Mouse (Mus musculus): ENCODE data around the gene Zfp689. TPM values are rescaled to one million over a fixed set of nuclear protein-coding genes. Genes with fewer than 3 reads are reported as not detected.
"Not testable (repeated sequence)": the region's sequence is repeated elsewhere in the genome, so short reads cannot be mapped to it uniquely, and the experiment has no call there.

Gene Zfp689
- total RNA-seq, 1 experiment from 2014 or later, result 3.1 TPM

DNA sequence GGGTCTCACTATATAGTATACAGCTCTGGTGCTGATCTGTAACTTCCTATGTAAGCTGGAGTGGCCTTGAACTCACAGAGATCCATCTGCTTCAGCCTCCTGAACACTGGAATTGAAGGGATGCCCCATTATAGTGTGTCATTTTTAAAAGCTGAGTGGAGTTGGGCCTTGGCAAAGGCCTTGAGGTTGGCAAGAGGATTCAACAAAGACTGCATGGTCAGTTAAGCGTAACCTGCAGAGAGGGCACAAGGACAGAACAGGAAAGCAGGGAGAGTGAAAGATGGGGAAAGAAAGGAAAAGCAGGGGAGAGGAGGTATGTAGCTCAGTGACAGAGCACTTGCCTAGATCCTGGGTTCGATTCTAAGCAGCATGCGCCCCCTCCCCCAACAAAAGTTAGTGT, 23.7 kb downstream of the Zfp689 start:
- no peak for ATAC-seq (replicated peaks in 1 of 2; ENCODE audit: insufficient read depth in 1 of 2, low FRiP score in 2 of 2, low TSS enrichment in 1 of 2, low read depth in 1 of 2, poor library complexity in 2 of 2, severe bottlenecking in 2 of 2)

DNA sequence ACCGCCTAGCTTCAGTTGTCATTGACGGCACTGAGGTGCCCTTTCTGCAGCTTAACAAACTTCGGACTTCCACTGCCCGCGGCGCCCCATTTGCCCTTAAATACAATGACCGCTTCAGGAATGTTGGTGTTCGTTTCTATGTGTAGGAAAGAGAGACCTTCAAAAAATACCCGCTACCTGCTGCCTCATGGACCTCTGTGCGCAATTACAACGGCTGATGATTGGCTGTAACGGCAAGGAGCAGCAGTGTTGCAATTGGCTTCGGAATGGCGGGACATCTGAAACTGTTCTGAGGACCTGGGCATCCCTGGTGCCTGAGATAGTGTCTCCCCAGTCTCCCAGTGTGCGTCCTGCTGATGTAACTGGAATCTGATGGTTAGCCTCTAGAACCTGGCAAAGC, 26.7 kb downstream of the Zfp689 start:
- peak in 1 of 2 experiments; percentile 29; a peak in 1 of 4 replicates for ATAC-seq (replicated peaks in 1 of 2; ENCODE audit: insufficient read depth in 1 of 2, low FRiP score in 2 of 2, low TSS enrichment in 1 of 2, low read depth in 1 of 2, poor library complexity in 2 of 2, severe bottlenecking in 2 of 2)

DNA sequence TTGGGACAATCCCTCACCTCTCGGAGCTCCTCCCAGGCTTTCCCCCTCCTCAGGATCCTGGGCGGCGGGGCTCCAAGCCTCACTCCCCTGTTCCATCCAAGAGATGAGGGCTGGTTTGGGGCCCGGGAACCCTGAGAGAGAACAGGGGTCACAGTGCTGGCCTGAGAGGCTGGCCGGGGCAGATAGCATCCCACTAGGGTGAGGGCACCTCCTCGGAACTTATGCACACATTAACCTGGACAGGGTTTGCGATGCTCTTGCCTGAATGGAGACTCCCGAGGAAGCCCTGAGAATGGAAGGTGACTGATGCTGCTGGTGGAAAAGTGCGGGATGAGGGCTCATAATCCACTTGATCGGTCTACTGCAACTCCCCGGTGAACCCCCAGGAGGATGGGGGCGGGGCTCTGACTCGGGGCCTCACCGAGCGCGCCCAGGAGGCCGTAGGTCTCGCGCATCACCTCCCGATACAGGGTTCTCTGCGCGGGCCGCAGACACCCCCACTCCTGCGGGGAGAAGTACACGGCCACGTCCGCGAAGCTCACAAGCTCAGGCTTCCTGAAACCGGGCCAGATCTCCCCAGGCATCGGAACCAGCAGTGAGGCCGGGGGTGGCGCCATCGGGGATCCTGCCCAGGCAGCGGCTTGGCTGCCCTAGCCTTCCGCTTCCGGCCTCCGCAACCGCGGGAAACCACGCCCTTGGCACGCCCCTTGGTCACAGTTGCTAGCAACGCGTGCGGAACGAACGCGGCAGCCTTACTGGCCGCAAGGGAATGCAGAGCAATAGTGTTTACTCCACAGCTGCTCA, 27.4 kb downstream of the Zfp689 start, which contains the start of gene Zfp688:
Gene Zfp688, minus strand, starts transcription at position 681 of the 804 bp plus-strand sequence.
- peak; percentile 98 for ATAC-seq (replicated peaks in 1 of 2; ENCODE audit: insufficient read depth in 1 of 2, low FRiP score in 2 of 2, low TSS enrichment in 1 of 2, low read depth in 1 of 2, poor library complexity in 2 of 2, severe bottlenecking in 2 of 2)

DNA sequence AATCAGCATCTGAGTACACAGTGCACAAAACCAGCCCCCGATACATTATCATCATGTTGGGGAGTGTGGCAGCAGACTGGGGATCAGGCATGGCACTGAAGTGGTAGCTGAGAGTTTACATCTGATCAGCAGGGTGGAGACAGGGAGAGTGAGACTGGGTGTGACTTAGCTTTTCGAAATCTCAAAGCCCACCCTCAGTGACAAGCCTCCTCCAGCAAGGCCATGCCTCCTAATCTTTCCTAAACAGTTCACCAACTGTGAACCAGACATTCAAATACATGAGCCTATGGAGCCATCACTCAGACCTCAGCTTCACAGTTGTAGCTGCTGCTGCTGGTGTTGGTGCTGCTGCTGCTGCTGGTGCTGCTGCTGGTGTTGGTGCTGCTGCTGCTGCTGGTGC, 37.5 kb downstream of the Zfp689 start:
- no peak for ATAC-seq (replicated peaks in 1 of 2; ENCODE audit: insufficient read depth in 1 of 2, low FRiP score in 2 of 2, low TSS enrichment in 1 of 2, low read depth in 1 of 2, poor library complexity in 2 of 2, severe bottlenecking in 2 of 2)

DNA sequence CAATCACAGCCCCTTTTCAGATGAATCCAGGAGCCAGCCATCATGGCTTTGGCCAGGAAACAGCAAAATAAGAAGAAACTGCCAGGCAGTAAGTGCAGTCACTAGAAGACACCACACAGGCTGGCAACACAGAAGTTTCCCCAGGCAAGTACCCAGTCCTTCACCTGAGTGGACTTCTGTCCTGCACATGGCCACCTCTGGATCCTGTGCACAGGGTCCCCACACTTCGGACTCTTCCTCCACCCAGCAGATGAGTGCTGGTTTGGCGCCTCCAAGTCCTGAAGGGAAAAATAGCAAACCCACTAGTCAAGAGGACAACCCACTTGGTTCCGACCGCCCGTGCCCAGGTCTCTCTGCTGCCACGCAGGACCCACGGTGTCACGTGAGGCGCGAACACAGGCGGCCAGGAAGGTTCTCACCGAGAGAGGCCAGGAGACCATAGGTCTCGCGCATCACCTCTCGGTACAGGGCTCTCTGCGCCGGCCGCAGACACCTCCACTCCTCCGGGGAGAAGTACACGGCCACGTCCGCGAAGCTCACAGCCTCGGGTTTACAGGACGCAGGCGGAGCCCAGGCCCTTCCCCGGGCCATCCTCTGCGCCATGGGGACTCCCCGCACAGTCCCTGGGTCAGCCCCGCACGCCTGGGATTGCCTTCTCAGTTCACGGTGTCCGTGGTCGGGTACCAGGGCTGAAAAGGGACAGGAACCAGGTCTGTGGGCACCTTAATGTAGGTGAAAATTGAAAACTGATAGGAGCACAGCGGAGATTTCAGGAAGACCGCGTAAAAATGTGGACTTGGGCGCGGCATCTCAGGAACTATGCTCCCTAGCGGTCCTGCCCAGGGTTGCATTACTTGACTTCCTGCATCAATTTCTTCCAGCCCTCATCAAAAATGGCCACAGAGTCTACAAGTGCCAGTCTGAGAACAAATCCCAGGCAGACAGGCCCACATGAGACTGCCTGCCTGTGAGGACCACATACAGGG, 42.7 kb downstream of the Zfp689 start, which contains the start of gene Zfp764:
Gene Zfp764, minus strand, starts transcription at position 821 of the 986 bp plus-strand sequence.
- peak; percentile 90 to 92 for ATAC-seq (replicated peaks in 1 of 2; ENCODE audit: insufficient read depth in 1 of 2, low FRiP score in 2 of 2, low TSS enrichment in 1 of 2, low read depth in 1 of 2, poor library complexity in 2 of 2, severe bottlenecking in 2 of 2)

DNA sequence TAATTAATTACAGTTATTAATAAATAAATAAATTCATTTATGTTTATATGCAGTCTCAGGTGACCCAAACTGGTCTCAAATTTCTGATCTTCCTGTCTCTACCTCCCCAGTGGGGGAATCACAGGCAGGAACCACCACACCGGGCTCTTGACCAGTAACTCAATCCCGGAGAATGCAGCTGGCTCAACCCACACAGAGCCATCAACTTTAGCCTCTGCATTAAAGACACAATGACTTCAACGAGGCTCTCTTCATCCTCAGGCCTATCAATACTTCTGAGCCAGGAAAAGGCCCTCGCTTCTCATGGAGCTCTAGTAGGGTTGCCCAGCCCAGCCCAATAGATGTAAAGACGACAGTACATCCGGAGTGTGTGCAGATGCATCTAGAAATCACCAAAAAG, 44.9 kb downstream of the Zfp689 start:
- ATAC-seq (replicated peaks in 1 of 2; ENCODE audit: insufficient read depth in 1 of 2, low FRiP score in 2 of 2, low TSS enrichment in 1 of 2, low read depth in 1 of 2, poor library complexity in 2 of 2, severe bottlenecking in 2 of 2), result not testable (repeated sequence)

DNA sequence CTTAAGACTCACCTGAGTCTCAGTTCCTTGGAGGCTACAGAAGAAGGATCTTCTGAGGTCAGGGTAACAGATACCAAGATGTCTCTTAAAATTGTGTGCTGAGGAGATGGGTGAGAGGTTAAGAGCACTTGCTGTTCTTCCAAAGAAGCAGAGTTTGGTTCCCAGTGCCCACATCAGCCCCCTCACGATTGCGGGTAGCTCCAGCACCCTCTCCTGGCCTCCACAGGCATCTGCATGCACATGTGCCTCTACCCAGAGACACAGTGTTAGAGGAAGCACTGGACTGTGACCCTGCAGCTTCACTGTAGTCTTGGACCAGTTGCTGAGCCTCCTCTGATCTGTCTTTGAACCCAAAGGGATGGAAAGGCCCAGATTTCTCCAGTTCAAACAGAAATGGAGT, 46.0 kb downstream of the Zfp689 start:
- ATAC-seq (replicated peaks in 1 of 2; ENCODE audit: insufficient read depth in 1 of 2, low FRiP score in 2 of 2, low TSS enrichment in 1 of 2, low read depth in 1 of 2, poor library complexity in 2 of 2, severe bottlenecking in 2 of 2), result no peak

DNA sequence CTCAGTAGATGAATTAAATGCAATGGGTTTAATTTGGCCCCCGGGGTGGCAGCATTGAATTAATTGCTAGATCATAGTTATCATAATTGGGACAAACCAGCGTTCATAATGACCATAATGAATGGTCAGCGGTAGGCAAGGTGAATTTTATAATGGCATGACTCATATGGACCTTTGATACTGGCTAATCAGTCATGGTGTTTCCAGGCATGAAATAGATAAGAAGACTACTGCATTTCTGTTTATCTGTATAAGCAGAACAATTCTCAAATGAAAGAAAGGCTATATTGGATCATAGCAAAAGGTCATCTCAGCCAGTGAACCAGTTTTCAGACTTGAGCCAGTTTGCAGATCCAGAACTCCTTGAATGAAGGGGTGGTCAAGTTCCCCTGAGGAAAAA, 48.6 kb downstream of the Zfp689 start:
- ATAC-seq (replicated peaks in 1 of 2; ENCODE audit: insufficient read depth in 1 of 2, low FRiP score in 2 of 2, low TSS enrichment in 1 of 2, low read depth in 1 of 2, poor library complexity in 2 of 2, severe bottlenecking in 2 of 2), result no peak

DNA sequence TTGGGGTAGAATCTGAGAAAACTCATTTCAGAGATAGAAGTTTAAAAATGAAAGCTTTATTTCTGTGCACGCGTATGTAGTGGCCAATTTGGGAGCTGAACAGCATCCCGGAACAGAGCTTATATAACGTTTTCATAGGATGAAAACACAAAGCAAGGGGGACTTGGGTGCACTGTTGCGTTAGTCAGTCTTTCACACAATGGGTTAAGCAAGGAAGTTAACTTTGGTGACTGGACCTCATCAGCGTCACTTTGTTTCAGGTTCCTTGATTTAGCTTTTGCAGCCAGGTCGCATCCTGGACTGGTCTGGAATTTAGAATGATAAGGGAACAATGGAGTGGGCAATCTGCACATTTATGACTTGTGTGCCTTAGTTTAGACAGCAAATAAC, 55.0 kb downstream of the Zfp689 start:
- ATAC-seq (replicated peaks in 1 of 2; ENCODE audit: insufficient read depth in 1 of 2, low FRiP score in 2 of 2, low TSS enrichment in 1 of 2, low read depth in 1 of 2, poor library complexity in 2 of 2, severe bottlenecking in 2 of 2), result no peak

DNA sequence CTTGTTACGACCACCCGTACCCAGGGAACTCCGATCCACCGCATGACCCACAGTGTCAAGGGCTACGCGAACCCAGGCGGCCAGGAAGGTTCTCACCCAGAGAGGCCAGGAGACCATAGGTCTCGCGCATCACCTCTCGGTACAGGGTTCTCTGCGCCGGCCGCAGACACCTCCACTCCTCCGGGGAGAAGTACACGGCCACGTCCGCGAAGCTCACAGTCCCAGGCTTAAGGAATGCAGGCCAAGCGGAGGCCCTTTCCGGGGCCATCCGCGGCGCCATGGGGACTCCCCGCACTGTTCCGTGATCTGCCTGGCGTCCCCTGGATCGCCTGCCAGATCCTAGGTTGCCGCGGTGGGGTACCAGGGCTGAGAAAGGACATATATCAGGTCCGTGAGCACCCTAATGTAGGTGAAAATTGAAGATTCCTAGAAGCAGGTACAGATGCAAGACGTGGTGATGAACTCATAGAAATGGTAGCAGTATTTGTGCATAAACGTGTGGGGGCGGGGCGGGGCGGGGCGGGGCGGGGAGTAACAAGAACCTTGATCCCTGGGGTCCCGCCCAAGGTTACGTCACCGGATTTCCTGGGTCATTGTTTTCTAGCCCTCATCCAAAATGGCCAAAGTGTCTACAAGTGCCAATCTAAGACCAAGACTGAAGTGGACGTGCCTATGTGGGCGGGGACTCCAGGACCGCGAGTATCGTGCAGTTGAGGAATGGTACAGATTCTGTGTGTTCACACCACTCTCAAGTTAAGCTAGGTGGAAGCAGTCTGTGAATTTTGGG, 55.6 kb downstream of the Zfp689 start, which contains the start of gene E430018J23Rik:
Gene E430018J23Rik, minus strand, starts transcription at position 473 of the 787 bp plus-strand sequence.
- ATAC-seq (replicated peaks in 1 of 2; ENCODE audit: insufficient read depth in 1 of 2, low FRiP score in 2 of 2, low TSS enrichment in 1 of 2, low read depth in 1 of 2, poor library complexity in 2 of 2, severe bottlenecking in 2 of 2), result peak; percentile 97 to 98

DNA sequence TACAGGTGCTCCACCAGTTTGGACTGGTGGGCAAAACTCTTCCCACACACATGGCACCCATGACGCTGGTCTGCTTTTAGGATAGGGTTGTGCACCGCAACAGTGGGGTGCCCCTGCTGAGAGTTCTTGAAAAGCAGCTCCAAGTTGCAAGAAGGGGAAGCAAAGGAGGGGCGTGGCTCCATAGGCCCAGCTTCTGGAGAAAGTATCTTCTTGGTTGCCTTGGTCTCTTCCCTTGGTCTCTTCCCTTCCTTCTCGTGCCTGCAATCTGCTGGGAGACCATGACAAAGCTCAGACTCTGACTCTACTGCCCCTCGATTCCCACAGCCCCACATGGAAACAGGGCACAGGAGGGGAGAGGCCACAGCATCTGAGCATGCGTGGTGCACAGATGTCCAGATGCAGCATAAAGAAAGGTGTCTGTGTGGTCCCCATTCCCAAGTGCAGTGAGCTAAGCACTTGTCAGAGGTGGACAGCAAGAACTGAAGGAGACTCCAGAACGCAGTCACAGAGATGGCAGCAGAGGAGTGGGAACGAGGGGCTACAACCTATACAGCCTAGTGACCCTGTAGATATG, 56.6 kb downstream of the Zfp689 start:
- no peak for ATAC-seq (replicated peaks in 1 of 2; ENCODE audit: insufficient read depth in 1 of 2, low FRiP score in 2 of 2, low TSS enrichment in 1 of 2, low read depth in 1 of 2, poor library complexity in 2 of 2, severe bottlenecking in 2 of 2)

Other genes starting within 250 kb of the Zfp689 start
- gene Tbc1d10b, start 240.7 kb downstream of the Zfp689 start, total RNA-seq (2017), result 33.2 and 36.4 TPM in 2 replicates
- 8.3 and 23.4 TPM in 2 replicates for gene Mylpf, start 240.3 kb downstream of the Zfp689 start, total RNA-seq (2017)
- 19.8 and 29.2 TPM in 2 replicates for gene Zfp553, start 216.1 kb downstream of the Zfp689 start, total RNA-seq (2017)
- gene Sept1, start 216.0 kb downstream of the Zfp689 start, total RNA-seq (2017), result 145 and 165 TPM in 2 replicates
- gene Zfp771, start 204.9 kb downstream of the Zfp689 start, total RNA-seq (2017), result 3.9 and 10.2 TPM in 2 replicates
- 59.0 and 60.5 TPM in 2 replicates for gene Dctpp1, start 188.4 kb downstream of the Zfp689 start, total RNA-seq (2017)
- 76.8 and 79.8 TPM in 2 replicates for gene Sephs2, start 175.1 kb downstream of the Zfp689 start, total RNA-seq (2017)
- 13.7 and 23.1 TPM in 2 replicates for gene Itgal, start 152.9 kb downstream of the Zfp689 start, total RNA-seq (2017)
- gene Zfp768, start 103.6 kb downstream of the Zfp689 start, total RNA-seq (2017), result 9.1 and 11.1 TPM in 2 replicates
- 6.8 TPM in 2 replicates for gene Zfp747, start 73.1 kb downstream of the Zfp689 start, total RNA-seq (2017)
- gene 9130019O22Rik, start 62.0 kb downstream of the Zfp689 start, total RNA-seq (2017), result 7.4 and 7.8 TPM in 2 replicates
- 7.4 and 8.1 TPM in 2 replicates for gene E430018J23Rik, start 55.5 kb downstream of the Zfp689 start, total RNA-seq (2017)
- 13.1 and 13.9 TPM in 2 replicates for gene Zfp764, start 42.3 kb downstream of the Zfp689 start, total RNA-seq (2017)
- 3.7 and 11.5 TPM in 2 replicates for gene Zfp688, start 27.1 kb downstream of the Zfp689 start, total RNA-seq (2017)
- 23.6 and 29.6 TPM in 2 replicates for gene Prr14, start 10.5 kb upstream of the Zfp689 start, total RNA-seq (2017)
- 15.2 and 27.3 TPM in 2 replicates for gene Fbrs, start 30.0 kb upstream of the Zfp689 start, total RNA-seq (2017)
- gene Srcap, start 62.8 kb upstream of the Zfp689 start, total RNA-seq (2017), result 24.2 and 38.4 TPM in 2 replicates
- gene Gm42715, start 70.4 kb upstream of the Zfp689 start, total RNA-seq (2017), result 8.9 and 9.1 TPM in 2 replicates
- 0.65 and 9.4 TPM in 2 replicates for gene Tmem265, start 112.2 kb upstream of the Zfp689 start, total RNA-seq (2017)
- gene Phkg2, start 124.2 kb upstream of the Zfp689 start, total RNA-seq (2017), result 35.7 and 51.0 TPM in 2 replicates
- 3.6 and 8.4 TPM in 2 replicates for gene Ccdc189, start 139.4 kb upstream of the Zfp689 start, total RNA-seq (2017)
- gene Rnf40, start 139.6 kb upstream of the Zfp689 start, total RNA-seq (2017), result 52.4 and 54.8 TPM in 2 replicates
- gene Zfp629, start 166.6 kb upstream of the Zfp689 start, total RNA-seq (2017), result 16.1 and 16.8 TPM in 2 replicates

All from hematopoietic stem cell, adult 5-6 weeks (primary cell).